Mouse (Mus musculus): Measurements from ENCODE around the gene Gm7247.
"Not testable (repeated sequence)": the region's sequence is repeated elsewhere in the genome, so short reads cannot be mapped to it uniquely, and the experiment has no call there.

Gene Gm7247

DNA sequence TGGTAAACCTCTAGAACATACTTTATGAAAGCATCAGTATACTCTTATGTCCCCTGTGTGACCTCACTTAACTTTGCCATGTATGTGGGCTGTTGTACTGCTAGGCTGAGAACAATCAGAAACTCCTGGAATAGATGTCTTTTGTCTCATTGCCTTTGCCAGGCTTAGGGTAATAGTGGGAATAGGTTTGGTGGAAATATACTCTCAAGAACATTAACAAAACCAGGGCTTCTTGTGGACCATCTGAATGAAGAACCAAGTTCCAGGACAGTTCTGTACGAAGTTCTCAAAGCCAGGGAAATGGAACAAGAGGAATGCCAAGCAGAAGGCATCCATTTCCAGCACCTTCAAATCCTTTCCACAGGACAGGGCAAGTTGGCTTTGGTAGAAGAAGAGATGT lies at the start of gene Gm7247:
TSS of gene Gm7247 (plus strand) at position 301 of the 400 bp plus-strand sequence.
- DNase-seq (ENCODE audit: low spot score in 2 of 2): no peak

DNA sequence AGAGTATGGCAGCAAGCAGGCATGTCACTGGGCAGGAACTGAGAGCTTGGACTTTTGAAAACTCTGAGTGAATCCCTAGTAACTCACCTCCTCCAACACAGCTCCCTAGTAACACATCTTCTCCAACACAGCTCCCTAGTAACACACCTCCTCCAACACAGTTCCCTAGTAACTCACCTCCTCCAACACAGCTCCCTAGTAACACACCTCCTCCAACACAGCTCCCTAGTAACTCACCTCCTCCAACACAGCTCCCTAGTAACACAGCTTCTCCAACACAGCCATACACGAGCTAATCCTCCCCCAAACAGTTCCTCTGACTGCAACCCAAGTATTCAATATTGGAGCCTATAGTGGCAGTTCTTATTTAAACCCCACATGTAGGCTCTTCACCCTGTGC lies 37.6 kb upstream of the Gm7247 start:
- no peak for DNase-seq (ENCODE audit: low spot score in 2 of 2)

DNA sequence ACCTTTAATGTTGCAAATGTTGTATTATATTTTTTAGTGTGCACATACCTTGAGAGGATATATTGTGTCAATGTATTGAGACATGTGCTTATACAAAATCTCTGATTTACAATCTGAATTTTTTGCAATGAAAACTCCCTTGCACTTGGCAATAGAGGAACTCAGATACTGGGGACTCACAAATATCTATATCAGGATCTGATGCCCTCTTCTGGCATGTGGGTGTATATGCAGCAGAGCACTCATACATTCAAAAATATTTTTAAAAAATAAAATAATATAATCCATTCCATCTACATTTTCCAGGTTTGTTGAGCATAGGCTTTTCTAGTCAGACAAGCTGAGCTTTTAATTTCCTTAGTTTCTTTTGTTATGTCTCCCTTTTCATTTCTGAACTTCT lies 15.5 kb upstream of the Gm7247 start:
- no peak for DNase-seq (ENCODE audit: low spot score in 2 of 2)

DNA sequence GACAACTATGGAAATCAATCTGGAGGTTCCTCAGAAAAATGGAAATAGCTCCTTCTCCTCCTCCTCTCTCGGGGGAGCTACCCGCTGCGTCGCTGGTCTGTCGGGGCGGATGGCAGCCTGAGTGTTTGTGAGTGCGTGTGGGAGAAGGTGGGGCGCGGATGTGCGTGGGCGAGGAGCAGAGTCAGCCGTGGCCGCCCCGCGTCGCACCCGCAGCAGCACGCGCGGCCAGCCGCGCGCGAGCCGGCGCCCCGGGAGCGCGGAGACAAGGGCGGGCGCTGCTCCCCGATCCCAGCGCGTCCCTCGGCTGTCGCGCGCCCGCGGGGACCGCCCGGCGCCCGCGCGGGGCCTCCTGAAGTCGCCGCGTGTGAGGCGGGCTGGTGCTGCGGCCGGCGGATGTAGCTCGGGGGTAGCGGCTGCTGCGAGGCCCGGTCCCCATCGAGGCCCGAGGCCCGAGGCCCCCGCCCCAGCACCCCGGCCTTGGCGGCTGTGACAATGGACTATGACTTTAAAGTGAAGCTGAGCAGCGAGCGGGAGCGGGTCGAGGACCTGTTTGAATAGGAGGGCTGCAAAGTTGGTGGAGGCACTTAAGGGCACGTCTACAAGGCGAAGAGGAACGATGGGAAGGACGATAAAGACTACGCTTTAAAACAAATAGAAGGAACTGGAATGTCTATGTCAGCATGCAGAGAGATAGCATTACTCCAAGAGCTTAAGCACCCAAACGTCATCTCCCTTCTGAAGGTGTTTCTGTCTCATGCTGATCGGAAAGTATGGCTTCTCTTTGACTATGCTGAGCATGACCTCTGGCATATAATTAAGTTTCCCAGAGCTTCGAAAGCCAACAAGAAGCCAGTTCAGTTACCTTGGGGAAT lies 3.2 kb upstream of the Gm7247 start:
- DNase-seq (ENCODE audit: low spot score in 2 of 2): no peak

DNA sequence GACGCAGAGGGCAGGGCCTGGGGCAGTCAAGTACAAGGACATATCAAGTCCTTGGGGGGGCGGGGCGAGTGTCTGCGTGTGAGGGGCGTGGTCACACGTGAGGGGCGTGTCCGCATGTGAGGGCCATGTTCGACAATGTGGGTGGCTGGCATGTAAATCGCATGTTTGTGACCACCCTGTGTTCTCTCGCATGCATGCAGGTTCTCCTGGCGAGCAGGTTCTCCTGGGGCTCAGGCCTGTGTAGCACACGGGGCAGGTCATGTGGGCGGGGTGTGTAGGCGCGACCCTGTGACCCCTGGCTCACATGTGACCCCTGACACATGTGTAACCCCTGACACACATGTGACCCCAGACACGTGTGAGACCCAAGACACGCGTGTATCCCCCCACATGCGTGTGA lies 21.2 kb downstream of the Gm7247 start:
- no peak for DNase-seq (ENCODE audit: low spot score in 2 of 2)

DNA sequence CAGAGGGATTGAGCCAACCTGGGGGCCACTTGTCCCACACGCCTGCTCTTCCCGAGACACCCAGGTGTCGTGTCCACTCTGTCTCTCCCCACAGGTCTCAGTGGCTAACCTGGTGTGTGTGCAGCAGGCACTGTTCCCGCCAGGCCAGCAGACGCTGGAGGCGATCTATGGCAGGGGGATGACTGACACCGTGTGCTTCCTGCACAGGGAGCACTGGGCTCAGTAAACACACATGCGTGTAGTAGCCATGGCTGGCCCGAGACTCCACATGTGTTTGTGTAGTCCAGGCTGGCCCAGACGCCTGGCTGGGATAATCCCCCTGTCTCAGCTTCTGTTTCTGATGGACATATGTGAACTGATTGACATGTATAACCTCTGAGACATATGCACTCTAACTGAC lies 22.8 kb downstream of the Gm7247 start:
- no peak for DNase-seq (ENCODE audit: low spot score in 2 of 2)

DNA sequence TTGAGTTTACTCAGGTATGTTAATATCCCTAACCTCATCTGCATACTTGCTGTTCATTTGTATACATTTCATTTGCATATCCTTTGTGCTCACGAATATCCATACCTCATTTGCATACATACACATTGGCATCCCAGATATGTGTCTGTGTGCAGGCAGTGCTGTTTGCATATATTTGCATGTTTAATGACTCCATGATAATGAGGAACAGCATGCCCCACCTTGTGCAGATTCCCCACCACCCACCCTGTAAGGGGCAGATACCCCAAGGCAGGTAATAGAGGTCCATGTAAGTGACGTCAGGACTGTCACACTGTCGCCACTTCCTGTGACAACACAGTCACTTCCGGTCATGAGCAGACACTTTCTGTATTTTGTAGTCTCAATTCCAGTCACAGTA lies 24.2 kb downstream of the Gm7247 start:
- no peak for DNase-seq (ENCODE audit: low spot score in 2 of 2)

DNA sequence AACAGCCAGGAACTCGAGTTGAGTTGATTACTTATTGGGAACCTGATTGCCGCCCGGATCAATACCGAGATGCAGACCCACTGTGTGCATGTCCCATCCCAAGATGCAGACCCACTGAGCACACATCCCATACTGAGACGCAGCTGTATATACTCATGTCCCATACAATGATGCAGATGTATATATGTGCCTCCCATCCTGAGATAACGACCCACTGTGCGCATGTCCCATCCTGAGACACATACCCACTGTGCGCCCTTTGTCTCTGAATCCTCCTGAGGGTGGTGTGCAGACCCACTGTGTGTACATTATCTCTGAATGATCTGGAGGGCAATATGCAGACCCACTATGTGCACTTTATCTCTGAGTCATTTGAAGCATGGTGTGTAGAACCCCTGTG lies 26.2 kb downstream of the Gm7247 start:
- DNase-seq (ENCODE audit: low spot score in 2 of 2): no peak

DNA sequence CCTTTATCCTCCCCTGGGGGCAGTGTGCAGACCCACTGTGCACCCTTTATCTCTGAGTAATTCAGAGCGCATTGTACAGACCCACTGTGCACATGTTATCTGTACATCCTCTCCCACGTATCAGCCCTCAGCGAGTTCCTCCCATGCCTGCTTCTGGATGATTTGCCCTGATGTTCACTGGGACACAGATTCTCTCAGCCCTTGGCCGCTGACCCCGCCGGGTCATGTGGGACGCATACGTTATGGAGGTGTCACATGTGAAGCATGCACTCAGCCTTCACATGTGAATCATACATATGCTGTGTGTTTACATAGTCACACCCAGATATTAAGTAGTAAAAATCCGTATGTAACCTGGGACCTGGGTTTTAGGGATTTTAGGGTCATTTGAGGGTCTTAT lies 26.7 kb downstream of the Gm7247 start:
- DNase-seq (ENCODE audit: low spot score in 2 of 2): no peak

DNA sequence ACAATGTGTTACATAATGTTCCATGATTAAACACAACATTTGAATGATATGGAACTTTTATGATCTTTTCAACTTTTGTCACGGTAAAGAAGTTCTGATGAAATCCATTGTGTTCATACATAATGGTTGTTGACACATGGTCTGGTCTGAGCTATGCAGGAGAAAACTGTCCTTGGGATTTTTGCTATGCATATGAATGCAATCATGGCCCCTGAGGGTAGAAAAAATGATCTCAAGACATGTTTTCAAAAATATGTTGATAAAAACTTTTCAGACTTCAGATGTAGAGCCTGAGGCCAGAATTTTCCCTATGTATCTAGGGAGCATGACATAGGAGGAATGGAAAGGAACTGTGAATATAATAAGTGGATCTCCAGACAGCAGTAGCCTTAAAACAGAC lies 49.0 kb downstream of the Gm7247 start, which contains the start of gene Vmn2r88:
TSS of gene Vmn2r88 (plus strand) at position 301 of the 400 bp plus-strand sequence.
- DNase-seq (ENCODE audit: low spot score in 2 of 2): no peak

DNA sequence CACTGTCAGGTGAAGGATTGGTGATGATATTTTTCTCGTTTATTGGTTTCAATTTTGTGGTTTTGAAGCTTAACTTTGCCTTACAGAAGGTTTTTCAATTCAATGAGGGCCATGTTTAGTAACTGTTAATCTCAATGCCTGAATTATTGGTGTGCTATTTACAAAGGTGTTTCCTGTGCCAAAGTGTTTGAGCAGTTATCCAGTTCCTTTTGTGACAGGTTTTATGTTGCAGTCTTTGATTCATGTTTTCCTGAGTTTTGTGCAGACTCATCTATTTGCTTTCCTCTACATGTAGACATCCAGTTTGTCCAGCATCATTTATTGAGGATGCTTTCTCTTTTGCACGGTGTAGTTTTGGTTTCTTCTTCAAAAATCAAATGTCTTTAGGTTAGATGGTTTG lies 62.3 kb downstream of the Gm7247 start:
- DNase-seq (ENCODE audit: low spot score in 2 of 2): no peak

DNA sequence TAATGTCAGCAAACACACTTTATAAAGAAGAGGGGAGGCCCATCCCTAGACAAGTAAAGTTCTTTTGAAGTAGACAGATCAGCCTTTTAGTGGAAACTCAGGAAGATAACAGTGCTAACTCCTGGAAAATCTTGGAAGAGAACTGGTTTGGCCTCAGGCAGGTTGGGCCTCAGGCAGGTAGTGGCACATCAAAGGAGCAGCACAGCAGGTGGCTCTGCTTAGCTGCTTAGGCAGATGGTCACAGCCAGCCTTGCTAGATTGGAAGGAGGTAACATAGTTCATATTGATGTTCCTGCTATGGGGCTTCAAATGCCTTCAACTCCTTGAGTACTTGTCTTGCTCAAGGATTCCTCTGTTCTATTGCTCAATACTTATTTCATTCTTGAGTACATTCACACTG lies 68.6 kb downstream of the Gm7247 start:
- DNase-seq (ENCODE audit: low spot score in 2 of 2): not testable (repeated sequence)

DNA sequence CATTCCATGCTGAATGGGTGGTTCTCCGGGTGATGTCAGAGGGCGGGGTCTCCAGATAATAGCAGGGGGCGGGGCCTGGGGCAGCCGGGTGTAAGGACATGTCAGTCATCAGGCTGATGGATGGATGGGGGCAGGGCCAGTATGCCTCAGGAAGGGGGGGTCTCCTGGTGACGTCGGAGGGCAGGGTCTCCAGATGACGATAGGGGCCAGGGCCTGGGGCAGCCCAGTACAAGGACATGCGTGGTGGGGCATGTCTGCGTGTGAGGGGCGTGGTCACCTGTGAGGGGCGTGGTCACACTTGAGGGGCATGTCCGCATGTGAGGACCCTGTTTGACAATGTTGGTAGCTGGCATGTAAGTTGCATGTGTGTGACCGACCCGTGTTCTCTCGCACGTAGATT lies 73.0 kb downstream of the Gm7247 start:
- DNase-seq (ENCODE audit: low spot score in 2 of 2): no peak

DNA sequence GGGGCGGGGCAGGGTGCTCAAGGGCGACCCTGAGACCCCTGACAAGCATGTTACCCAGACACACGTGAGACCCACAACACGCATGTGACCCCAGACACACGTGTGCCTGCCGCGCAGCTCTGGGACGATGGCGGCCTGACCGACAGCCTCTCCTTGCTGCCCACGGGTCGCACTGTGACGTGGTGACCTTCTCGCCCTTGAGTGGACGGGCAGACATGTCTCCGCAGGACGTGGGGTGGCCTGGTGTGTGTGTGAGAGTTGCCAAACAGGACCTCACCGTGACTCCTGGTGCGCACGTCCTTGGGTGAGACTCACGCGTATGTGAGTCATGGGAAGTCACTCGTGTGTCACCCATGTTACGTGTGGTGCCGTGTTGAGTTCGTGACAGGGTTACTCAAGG lies 73.5 kb downstream of the Gm7247 start:
- DNase-seq (ENCODE audit: low spot score in 2 of 2): no peak

DNA sequence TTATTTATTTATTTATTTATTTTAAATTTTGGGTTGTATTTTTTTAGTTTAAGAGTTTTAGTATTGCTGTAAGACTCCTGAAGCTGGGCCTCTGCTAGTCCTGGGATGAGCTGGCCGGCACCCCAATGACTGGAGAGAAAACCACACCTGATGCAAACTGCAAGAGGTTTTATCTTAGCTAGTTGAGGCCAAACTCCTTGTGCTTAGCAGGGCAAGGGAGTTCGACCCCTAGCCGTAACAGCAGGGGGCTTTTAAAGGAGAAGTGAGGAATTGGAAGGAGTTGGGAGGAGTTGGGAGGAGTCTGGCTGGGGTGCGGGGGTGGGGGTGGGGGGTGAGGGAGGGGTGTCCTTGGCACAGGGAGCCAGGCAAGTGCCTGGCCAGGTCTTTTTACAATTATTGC lies 77.4 kb downstream of the Gm7247 start:
- no peak for DNase-seq (ENCODE audit: low spot score in 2 of 2)

DNA sequence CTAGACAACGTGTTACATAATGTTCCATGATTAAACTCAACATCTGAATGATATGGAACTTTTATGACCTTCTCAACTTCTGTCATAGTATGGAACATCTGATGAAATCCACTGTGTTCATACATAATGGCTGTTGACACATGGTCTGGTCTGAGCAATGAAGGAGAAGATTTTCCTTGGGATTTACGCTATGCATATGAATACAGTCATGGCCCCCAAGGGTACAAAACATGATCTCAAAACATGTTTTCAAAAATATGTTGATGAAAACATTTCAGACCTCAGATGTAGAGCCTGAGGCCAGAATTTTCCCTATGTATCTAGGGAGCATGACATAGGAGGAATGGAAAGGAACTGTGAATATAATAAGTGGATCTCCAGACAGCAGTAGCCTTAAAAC lies 90.0 kb downstream of the Gm7247 start, which contains the start of gene Vmn2r89:
TSS of gene Vmn2r89 (plus strand) at position 301 of the 400 bp plus-strand sequence.
- DNase-seq (ENCODE audit: low spot score in 2 of 2): not testable (repeated sequence)

DNA sequence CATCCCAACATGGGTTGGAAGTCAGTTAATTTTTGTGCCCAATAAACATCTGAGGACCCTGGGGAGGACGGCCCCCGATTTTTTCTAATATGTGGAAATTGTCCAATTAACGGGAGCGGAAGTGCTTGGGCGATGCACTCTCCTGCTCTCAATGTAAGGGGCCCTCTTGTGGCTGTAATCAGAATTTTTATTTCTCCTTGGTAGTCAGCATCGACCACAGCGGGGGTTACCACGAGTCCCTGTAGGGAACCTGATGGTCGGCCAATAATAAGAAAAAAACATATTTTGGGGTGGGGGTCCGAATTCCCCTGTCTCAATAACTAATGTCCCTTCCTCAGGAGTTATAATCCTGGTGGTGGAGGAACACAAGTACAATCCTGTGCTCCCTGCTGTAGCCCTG lies 118.7 kb downstream of the Gm7247 start:
- not testable (repeated sequence) for DNase-seq (ENCODE audit: low spot score in 2 of 2)

DNA sequence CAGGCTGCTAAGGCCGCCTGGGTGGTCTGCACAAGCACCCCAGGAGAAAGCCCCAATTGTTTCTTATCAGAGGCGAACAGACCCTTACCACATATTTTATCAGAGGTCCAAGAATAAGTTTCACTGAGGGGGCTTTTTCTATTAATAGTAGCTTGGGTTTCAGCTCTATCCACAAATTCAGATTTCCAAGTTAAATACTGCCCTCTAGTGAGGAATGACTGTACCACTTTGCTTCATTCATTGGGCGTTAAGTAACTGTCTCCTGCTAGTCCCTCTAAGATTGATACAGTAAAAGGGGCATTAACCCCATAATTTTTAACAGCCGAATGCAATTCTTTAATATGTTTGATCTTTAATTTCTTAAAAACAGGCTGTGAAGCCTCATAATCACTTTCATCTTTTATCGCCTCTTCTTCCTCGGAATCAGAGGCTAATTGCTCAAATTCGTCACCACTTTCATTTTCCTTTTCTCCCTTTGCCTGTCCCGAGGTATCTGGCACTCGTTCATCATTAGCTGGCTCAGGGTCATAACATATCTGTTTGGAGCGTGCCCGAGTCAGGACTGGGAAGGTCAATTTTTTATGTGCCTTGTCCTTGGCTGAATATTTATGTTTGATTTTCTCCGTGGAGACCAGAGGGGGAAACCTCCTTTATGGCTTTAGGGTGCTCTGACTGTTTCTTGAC lies 119.9 kb downstream of the Gm7247 start:
- not testable (repeated sequence) for DNase-seq (ENCODE audit: low spot score in 2 of 2)

DNA sequence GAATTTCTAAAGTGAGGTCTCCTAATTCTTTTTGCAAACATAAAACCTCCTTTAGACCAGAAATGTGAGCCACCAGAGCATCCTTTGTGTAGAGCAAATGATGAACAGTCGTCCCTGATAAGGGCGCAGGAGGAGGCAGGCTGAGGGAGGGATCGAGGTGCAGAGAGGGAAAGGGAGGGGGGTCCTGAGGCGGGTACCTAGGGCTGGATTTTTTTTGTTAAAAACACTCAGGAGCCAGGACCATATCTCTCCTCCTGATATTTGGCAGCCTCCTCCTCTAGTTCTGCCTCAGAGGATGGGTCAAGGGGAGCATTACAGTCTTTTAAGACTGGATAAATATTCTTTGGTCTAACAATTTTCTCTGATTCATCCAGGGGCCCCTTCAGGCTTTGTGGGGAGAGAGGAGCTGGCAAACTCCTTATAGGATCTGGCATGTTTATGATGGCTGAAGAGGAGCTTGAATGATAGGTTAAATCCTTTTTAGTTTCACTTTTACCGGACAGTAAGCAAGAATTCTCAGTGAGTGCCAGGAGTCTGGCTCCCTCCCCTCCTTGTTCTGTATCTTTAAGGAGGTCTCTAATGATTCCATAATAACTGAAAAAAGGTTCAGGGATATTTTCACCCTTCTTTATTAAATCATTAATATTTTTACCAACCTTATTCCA lies 120.6 kb downstream of the Gm7247 start:
- no peak for DNase-seq (ENCODE audit: low spot score in 2 of 2)

DNA sequence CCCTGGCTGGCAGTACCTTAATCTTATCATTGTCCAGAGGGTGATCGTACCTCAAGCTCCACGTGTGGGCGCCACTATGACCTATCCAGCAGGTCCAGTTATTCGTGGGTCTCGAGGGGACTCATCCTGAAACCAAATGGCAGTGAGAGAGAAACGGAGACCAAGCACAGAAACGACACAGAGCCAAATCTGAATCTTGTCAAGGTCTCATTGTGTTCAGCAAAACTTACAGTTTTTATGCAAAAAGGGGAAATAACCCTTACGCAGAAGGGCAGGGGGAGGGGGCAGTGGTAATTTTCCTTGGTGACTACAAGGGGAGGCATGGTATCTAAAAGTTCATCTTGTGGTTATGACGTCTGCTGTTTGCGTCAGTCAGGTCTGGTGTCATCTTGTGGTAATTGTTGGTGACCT lies 121.4 kb downstream of the Gm7247 start:
- DNase-seq (ENCODE audit: low spot score in 2 of 2): not testable (repeated sequence)

DNA sequence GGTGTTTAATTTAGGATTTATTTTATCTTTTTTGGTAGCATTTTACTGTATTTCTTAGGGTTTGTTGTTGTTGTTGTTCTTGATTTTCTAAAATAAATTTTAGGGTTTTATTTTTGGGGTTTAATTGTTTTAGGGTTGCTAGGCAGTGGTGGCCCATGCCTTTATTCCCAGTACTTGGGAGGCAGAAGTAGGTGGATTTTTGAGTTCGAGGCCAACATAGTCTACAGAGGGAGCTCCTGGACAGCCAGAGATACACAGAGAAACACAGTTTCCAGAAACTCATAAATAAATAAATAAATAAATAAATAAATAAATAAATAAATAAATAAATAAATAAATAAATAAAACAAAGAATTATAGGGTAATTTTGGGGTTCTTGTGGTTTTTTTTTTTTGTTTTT lies 122.1 kb downstream of the Gm7247 start:
- DNase-seq (ENCODE audit: low spot score in 2 of 2): no peak

DNA sequence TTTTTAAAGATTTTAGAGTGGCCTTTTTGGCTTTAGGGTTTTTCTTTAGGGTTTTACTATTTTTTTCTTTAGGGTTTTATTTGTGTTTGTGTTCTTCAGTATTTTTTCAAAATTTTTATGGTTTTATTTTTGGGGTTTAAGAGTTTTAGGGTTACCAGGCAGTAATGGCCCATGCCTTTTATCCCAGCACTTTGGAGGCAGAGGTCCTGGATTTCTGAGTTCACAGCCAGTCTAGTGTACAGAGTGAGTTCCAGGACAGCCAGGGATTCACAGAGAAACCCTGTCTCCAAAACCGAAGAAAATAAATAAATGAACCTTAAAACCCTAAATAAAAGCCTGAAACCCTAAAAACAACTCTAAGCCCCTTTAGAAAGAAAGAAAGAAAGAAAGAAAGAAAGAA lies 124.6 kb downstream of the Gm7247 start:
- DNase-seq (ENCODE audit: low spot score in 2 of 2): no peak
